Mouse (Mus musculus) kidney, embryonic 14.5 days (tissue): ENCODE results near the gene Tmcc3. TPM values are rescaled to one million over a fixed set of nuclear protein-coding genes. Genes with fewer than 3 reads are reported as not detected.

Source experiments
- ATAC-seq: fragments of 200-750 bp; cut with Nextera tagmentation; 2 replicates; pipeline ENCODE4 v1.8.0; 2017; ENCODE audit warnings: moderate number of reproducible peaks, mild to moderate bottlenecking, moderate TSS enrichment, moderate library complexity; ENCODE audit not compliant: low FRiP score, low TSS enrichment
- H3K27ac ChIP-seq: fragments of 300-500 bp; sonication (generic); 2 replicates; pipeline ENCODE4 v1.5.1; 2014; ENCODE audit warnings: low read depth, mild to moderate bottlenecking, low read length, moderate library complexity, mixed read lengths
- H3K27me3 ChIP-seq: fragments of 300-500 bp; sonication (generic); 2 replicates; pipeline ENCODE4 v1.6.1; 2014; ENCODE audit warnings: mild to moderate bottlenecking, low read length; ENCODE audit not compliant: control insufficient read depth, insufficient read depth
- H3K36me3 ChIP-seq: fragments of 300-500 bp; sonication (generic); 2 replicates; pipeline ENCODE4 v1.6.1; 2014; ENCODE audit warnings: low read length, mixed read lengths; ENCODE audit not compliant: control insufficient read depth, insufficient read depth
- H3K4me1 ChIP-seq: fragments of 300-500 bp; sonication (generic); 2 replicates; pipeline ENCODE4 v1.6.1; 2014; ENCODE audit warnings: low read length, mixed read lengths; ENCODE audit not compliant: control insufficient read depth, insufficient read depth
- H3K4me2 ChIP-seq: fragments of 300-500 bp; sonication (generic); replicated peaks from 2 replicates; pipeline ENCODE4 v1.6.1; 2014; ENCODE audit warnings: low read depth, mild to moderate bottlenecking, low read length
- H3K4me3 ChIP-seq: fragments of 300-500 bp; sonication (generic); 2 replicates; pipeline ENCODE4 v1.5.1; 2014; ENCODE audit warnings: mild to moderate bottlenecking, low read length
- H3K9ac ChIP-seq: fragments of 300-500 bp; sonication (generic); 2 replicates; pipeline ENCODE4 v1.6.1; 2014; ENCODE audit warnings: low read depth, mild to moderate bottlenecking, low read length, moderate library complexity
- H3K9me3 ChIP-seq: fragments of 300-500 bp; sonication (generic); 2 replicates; pipeline ENCODE4 v1.6.1; 2016; ENCODE audit warnings: low read length; ENCODE audit not compliant: control insufficient read depth
- WGBS: fragments of 180-500 bp; shearing (Covaris S2); extraction: QIAGEN DNeasy Blood & Tissue Kit; methylation state at CpG from one replicate; pipeline ENCODE4 v1.1.7; 2014; 5-methylcytosine and 5-hydroxymethylcytosine counted together
- polyA plus RNA-seq: library from polyadenylated mRNA; unstranded; fragments of >200 nt; fragmentation: Nextera tagmentation; extraction: Ambion mirVana; gene quantifications from 2 replicates; pipeline ENCODE4 v1.2.1, GENCODE M21; 2014

Tmcc3 gene
- polyA plus RNA-seq, 1 experiment from 2014 or later: 7.2 TPM

- H3K27ac ChIP-seq: no peak overlapping the region
- WGBS: 90% methylated on average over 4 of the region's 4 CpGs
- peaks cover 3% of the 10 kb centered on the region; the same call in 1 of the 2 replicates for H3K9me3 ChIP-seq
- no peak overlapping the region for H3K4me2 ChIP-seq
- H3K4me1 ChIP-seq: no peaks in the 10 kb centered on the region
- no peaks in the 10 kb centered on the region for H3K36me3 ChIP-seq
- H3K4me3 ChIP-seq: no peak overlapping the region
- no peak overlapping the region for H3K9ac ChIP-seq
- no peaks in the 10 kb centered on the region for H3K27me3 ChIP-seq
- ATAC-seq: no peak
Observed at GRCm38 (mm10) chr10:94605491-94605890, 293.7 kb downstream of the Tmcc3 start.

GRCm38 (mm10) chr10:94609309-94609777 is 297.6 kb downstream of the Tmcc3 start:
- no peak overlapping the region for H3K27ac ChIP-seq
- H3K4me3 ChIP-seq: no peak overlapping the region
- H3K27me3 ChIP-seq: no peaks in the 10 kb centered on the region
- H3K36me3 ChIP-seq: no peaks in the 10 kb centered on the region
- ATAC-seq: peak; percentile 87
- H3K9ac ChIP-seq: no peak overlapping the region
- H3K9me3 ChIP-seq: no peaks in the 10 kb centered on the region
- no peaks in the 10 kb centered on the region for H3K4me1 ChIP-seq
- H3K4me2 ChIP-seq: no peak overlapping the region
- WGBS: 65% methylated on average over 5 of the region's 5 CpGs

- no peaks in the 10 kb centered on the region for H3K36me3 ChIP-seq
- no peak overlapping the region for H3K27ac ChIP-seq
- no peaks in the 10 kb centered on the region for H3K27me3 ChIP-seq
- no peaks in the 10 kb centered on the region for H3K9me3 ChIP-seq
- no peak overlapping the region for H3K4me3 ChIP-seq
- H3K4me1 ChIP-seq: no peaks in the 10 kb centered on the region
- no peak for ATAC-seq
- WGBS: 83% methylated on average over 13 of the region's 13 CpGs
- H3K4me2 ChIP-seq: no peak overlapping the region
- no peak overlapping the region for H3K9ac ChIP-seq
Observed at GRCm38 (mm10) chr10:94611228-94611968, 299.6 kb downstream of the Tmcc3 start.

GRCm38 (mm10) chr10:94611969-94612440 is 300.3 kb downstream of the Tmcc3 start:
- H3K27ac ChIP-seq: no peak overlapping the region
- no peaks in the 10 kb centered on the region for H3K36me3 ChIP-seq
- H3K27me3 ChIP-seq: no peaks in the 10 kb centered on the region
- no peak overlapping the region for H3K4me2 ChIP-seq
- 89% methylated on average over 4 of the region's 4 CpGs for WGBS
- no peaks in the 10 kb centered on the region for H3K4me1 ChIP-seq
- ATAC-seq: no peak
- H3K4me3 ChIP-seq: no peak overlapping the region
- no peak overlapping the region for H3K9ac ChIP-seq
- no peaks in the 10 kb centered on the region for H3K9me3 ChIP-seq

GRCm38 (mm10) chr10:94619586-94619985 is 307.8 kb downstream of the Tmcc3 start:
- no peak for ATAC-seq
- no peaks in the 10 kb centered on the region for H3K4me1 ChIP-seq
- no peak overlapping the region for H3K9ac ChIP-seq
- H3K27me3 ChIP-seq: peaks cover 6% of the 10 kb centered on the region; the same call in 1 of the 2 replicates
- no peak overlapping the region for H3K27ac ChIP-seq
- H3K4me3 ChIP-seq: no peak overlapping the region
- no peak overlapping the region for H3K4me2 ChIP-seq
- no peaks in the 10 kb centered on the region for H3K9me3 ChIP-seq
- 87% methylated on average over 5 of the region's 5 CpGs for WGBS
- H3K36me3 ChIP-seq: no peaks in the 10 kb centered on the region

GRCm38 (mm10) chr10:94620561-94620960 is 308.8 kb downstream of the Tmcc3 start:
- Histone ChIP-seq H3K27ac (no peak overlapping the region), H3K9ac (no peak overlapping the region), H3K4me1 (no peaks in the 10 kb centered on the region), H3K27me3 (peaks cover 6% of the 10 kb centered on the region; the same call in 1 of the 2 replicates), H3K4me2 (no peak overlapping the region), H3K9me3 (no peaks in the 10 kb centered on the region), H3K36me3 (no peaks in the 10 kb centered on the region), H3K4me3 (no peak overlapping the region)
- no peak for ATAC-seq
- 75% methylated on average over 6 of the region's 6 CpGs for WGBS

- no peak overlapping the region for H3K4me2 ChIP-seq
- H3K27ac ChIP-seq: no peak overlapping the region
- no peak overlapping the region for H3K4me3 ChIP-seq
- peaks cover 6% of the 10 kb centered on the region; the same call in 1 of the 2 replicates for H3K27me3 ChIP-seq
- H3K9me3 ChIP-seq: no peaks in the 10 kb centered on the region
- no peak for ATAC-seq
- WGBS: 15% methylated on average over 13 of the region's 13 CpGs
- H3K36me3 ChIP-seq: no peaks in the 10 kb centered on the region
- H3K4me1 ChIP-seq: no peaks in the 10 kb centered on the region
- H3K9ac ChIP-seq: no peak overlapping the region
Observed at GRCm38 (mm10) chr10:94621420-94622225, 309.9 kb downstream of the Tmcc3 start.

- no peak overlapping the region for H3K27ac ChIP-seq
- no peak for ATAC-seq
- H3K4me3 ChIP-seq: no peak overlapping the region
- no peaks in the 10 kb centered on the region for H3K9me3 ChIP-seq
- H3K4me2 ChIP-seq: no peak overlapping the region
- no peaks in the 10 kb centered on the region for H3K4me1 ChIP-seq
- WGBS: 40% methylated on average over 5 of the region's 5 CpGs
- H3K9ac ChIP-seq: no peak overlapping the region
- peaks cover 6% of the 10 kb centered on the region; the same call in 1 of the 2 replicates for H3K27me3 ChIP-seq
- H3K36me3 ChIP-seq: no peaks in the 10 kb centered on the region
Observed at GRCm38 (mm10) chr10:94622281-94622680, 310.5 kb downstream of the Tmcc3 start.

- Histone ChIP-seq H3K36me3 (no peaks in the 10 kb centered on the region), H3K27ac (no peak overlapping the region), H3K4me3 (no peak overlapping the region)
Observed at GRCm38 (mm10) chr10:94622828-94623227, 311.1 kb downstream of the Tmcc3 start.

More at GRCm38 (mm10) chr10:94622828-94623227, 311.1 kb downstream of the Tmcc3 start:
- H3K4me2 ChIP-seq: no peak overlapping the region
- no peaks in the 10 kb centered on the region for H3K9me3 ChIP-seq
- H3K9ac ChIP-seq: no peak overlapping the region
- peaks cover 6% of the 10 kb centered on the region; the same call in 1 of the 2 replicates for H3K27me3 ChIP-seq
- WGBS: 31% methylated on average over 9 of the region's 9 CpGs
- no peak for ATAC-seq
- no peaks in the 10 kb centered on the region for H3K4me1 ChIP-seq
